Mouse (Mus musculus) left cerebral cortex, adult 8-10 months (tissue): ENCODE measurements at regions not wholly inside any gene's neighbourhood (a gene's known extent, or its start where the extent isn't known, plus 50 kb on each side); places are given as distances from the start of the nearest gene placed in this dataset.

Experiments used
- DNase-seq, 2 experiments: peaks; one replicate each; pipeline ENCODE4 v3.0.0; 2022; ENCODE audit warnings: low spot score in 2 of 2

GRCm38 (mm10) chr1:41065130-41065529 lies 259.7 kb downstream of the Tmem182 start:
- no peak for DNase-seq

DNA sequence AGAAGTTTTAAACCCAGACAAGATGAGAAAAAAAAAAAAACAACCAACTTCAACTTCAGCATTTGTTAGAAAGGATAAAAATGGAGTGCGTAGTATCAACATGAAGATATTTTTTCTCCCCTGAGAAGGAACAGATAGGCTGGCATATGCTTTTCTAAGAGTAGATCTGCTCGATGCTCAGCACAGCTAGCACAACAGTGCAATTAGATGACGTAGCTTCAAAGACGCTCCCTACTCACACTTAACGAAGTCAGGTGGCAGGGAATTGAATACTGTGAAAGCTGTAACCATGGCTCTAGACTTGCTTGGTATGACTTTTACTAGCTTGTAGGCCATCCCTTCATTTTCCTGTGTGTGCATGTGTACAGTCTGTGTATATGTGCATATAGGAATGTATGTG lies 299.5 kb downstream of the Tmem182 start:
- DNase-seq = no peak

DNA sequence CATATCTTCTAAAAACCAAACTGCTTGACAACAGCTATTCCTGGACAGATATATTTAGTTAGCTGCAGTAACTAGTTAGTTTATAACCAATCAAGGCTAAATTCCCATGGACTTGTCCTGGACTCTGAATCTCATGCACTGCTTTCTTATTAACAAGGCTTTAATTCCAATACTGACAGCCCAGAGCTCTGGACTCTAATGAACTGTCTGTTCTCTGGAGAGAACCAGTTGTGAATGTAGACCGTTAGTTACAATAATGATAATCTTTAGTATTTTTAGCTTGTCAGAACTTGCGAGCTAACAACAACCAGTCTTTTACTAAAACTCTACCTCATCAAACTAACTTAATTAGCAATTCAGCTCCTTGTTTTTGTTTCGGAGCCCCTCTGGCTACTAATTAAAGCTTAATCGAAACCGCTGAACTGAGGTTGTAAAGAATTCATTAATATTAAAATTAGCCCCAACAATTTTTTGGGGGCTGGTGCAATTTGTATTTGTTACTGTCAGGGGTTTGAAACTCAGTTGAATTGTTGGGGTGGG lies 316.3 kb downstream of the Tmem182 start:
- no peak for DNase-seq

GRCm38 (mm10) chr1:41131410-41131809 lies 326.0 kb downstream of the Tmem182 start:
- no peak for DNase-seq

DNA sequence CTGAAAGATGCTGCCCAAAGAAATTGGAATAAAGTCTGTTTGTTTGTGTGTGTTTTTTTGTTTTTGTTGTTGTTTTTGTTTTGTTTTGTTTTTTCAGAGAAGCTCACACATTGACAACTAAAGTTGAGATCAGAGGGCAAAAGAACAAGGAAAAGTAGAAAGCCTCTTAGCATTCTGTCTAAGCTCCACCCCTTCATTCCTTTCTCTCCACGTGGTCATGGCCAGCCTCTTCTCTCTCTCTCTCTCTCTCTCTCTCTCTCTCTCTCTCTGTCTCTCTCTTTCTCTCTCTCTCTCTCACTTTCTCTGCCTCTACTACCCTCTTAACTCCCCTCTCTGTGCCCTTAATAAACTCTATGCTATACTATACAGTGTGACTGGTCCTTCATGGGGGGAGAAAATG lies 327.7 kb downstream of the Tmem182 start:
- DNase-seq = no peak

- DNase-seq = no peak
Observed at GRCm38 (mm10) chr1:41133946-41134345, 328.5 kb downstream of the Tmem182 start.

- no peak for DNase-seq
Observed at GRCm38 (mm10) chr1:41139725-41140124, 334.3 kb downstream of the Tmem182 start.

DNA sequence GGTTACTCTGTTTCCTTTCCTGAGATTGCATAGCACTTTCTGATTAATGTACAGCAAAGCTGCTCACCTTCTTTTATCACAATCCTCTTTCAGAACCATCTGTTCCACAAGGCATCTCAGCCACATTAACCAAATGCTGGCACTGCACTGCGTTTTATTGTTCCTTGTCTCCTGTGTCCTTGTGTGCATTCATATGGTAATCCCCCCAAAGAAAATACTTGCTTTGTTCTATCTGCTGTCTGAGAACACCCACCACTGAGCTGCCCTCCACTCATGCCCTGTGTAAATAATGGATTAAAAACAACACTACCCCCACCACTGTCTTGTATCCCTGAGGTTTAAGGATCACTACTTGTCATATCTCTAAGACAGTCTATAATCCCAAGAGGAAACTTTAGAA lies 335.1 kb downstream of the Tmem182 start:
- DNase-seq = no peak

DNA sequence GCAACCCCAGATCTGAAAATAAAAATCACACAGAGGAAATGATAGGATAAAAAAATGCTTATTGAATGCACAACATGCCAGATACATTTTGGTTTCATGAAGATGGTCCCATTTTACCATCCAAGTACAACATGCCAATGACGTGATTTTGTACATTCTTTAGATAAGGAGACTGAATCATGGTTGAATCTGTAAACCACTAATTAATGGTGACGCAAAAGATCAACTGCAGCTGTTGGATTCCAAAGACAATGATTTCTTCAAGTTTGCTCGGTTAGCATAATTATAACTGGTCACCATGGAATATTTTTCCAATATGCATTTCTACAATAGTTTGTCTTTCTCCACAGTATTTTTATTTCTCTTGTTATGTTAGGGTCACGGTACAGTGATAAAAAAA lies 336.6 kb downstream of the Tmem182 start:
- DNase-seq = no peak

DNA sequence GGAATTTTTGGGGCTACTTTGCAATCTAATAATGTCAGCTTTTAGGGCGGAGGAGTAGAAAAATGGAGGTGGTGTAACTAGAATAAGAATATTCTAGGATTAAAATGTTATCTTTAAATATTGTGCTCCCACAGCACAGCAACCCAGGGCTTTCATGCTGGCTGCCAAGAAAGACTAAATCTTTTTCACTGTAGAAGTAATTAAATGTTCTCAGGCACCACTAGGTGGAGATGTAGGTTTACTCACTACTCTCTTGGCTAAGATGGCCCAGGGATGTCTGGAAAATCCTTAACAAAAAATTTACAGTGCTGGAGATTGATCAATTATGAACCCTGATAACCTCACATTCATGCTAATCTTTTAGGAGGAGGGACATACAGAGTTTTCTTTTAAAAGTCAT lies 347.1 kb downstream of the Tmem182 start:
- DNase-seq = no peak

- no peak for DNase-seq
Observed at GRCm38 (mm10) chr1:41153174-41153999, 348.0 kb downstream of the Tmem182 start.

GRCm38 (mm10) chr1:41154198-41154597 lies 348.8 kb downstream of the Tmem182 start:
- DNase-seq = no peak

GRCm38 (mm10) chr1:41156946-41157345 lies 351.5 kb downstream of the Tmem182 start:
- no peak for DNase-seq

GRCm38 (mm10) chr1:41157651-41158513 lies 352.5 kb downstream of the Tmem182 start:
- DNase-seq = peak in 1 of 2 experiments; percentile 12

DNA sequence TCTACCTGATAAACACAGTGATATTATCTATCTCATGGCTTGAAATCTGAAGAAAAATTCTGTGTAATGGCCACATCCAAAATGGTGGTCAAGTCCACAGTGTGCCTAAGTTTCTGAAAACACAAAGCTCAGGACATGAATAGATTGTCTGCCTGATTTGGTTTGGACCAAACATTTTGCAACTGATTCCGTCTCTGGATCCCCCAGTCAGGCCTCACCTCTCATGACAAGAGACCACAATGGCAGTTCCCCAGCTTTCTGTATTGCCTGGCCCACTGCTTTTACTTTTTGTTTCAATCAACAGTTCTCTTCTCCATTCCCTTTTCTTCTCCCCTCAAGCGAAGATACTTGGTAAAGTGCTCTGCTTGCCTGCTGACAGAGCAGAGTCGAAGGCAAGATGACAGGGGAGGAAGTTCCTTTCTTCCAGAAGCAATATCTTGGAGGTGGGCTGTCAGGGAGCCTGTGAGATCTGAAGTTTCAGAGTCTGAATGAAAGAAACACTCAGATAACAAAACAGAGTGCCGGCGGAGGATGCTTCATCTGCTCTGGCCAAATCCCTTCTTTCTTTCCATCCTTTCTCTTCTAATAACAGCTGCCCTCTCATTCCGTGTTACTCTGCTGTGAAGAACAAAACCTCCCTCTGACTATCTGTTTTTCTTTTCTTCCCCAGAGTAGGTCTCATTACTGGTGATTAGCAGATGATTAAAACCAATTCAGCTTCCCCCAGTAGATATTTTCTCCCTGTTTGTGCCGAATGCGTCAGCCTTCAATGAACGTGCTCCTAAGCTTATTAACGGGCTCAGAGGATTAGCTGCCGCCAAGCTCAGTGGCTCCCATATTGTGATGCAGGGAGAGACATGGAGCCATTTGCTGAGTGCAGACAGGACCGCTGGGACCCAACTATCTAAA lies 360.7 kb downstream of the Tmem182 start:
- no peak for DNase-seq

- DNase-seq = no peak
Observed at GRCm38 (mm10) chr1:41166787-41167420, 361.5 kb downstream of the Tmem182 start.

DNA sequence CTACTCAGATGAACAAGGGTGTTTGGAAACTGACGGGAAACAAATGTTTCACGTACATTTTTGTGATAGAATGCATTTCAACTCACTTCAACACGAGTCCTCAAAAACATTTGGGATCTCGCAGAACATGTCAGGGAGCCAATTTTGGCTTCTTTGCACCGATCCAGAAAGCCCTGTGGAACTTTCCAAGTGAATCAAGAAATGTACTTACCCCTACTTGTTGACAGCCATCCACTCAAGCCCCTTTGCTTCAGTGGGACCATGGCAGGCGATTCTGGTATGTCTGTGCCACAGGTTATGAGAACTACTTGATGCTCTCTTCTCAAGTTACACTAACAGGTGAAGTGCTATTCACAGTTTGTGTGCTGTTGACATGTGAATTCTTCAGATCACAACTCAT lies 381.6 kb downstream of the Tmem182 start:
- no peak for DNase-seq

- no peak for DNase-seq
Observed at GRCm38 (mm10) chr1:41212876-41213275, 407.5 kb downstream of the Tmem182 start.

DNA sequence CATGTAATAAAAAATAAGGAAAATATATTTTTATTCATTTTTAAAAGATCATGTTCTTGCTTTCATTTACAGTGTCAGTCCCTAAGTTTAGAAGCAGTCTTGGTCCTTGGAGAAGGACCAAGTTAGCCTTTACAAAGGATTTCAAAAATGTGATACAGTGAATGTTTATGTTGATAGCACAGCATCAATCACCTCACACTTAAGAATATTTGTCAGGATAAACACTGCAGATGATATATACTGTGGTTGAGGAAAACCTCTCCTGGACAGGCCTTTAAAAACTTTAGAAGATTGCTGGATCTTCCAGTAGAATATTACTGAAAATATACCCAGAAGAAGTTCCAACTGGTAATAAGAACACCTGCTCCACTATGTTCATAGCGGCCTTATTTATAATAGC lies 420.4 kb downstream of the Tmem182 start:
- no peak for DNase-seq

GRCm38 (mm10) chr1:41235335-41235734 lies 429.9 kb downstream of the Tmem182 start:
- DNase-seq = no peak

- no peak for DNase-seq
Observed at GRCm38 (mm10) chr1:41243000-41243399, 437.6 kb downstream of the Tmem182 start.
